Mouse (Mus musculus): ENCODE results near the gene Ruvbl1.

Ruvbl1 gene

GRCm38 (mm10) chr6:88493712-88494111 is 28.5 kb downstream of the Ruvbl1 start:
- no peak for DNase-seq (ENCODE audit: low spot score in 2 of 2)

GRCm38 (mm10) chr6:88499481-88500404 is 34.5 kb downstream of the Ruvbl1 start:
- DNase-seq (ENCODE audit: low spot score in 2 of 2) = peak; percentile 50 to 73

- no peak for DNase-seq (ENCODE audit: low spot score in 2 of 2)
Measured at GRCm38 (mm10) chr6:88500405-88500767, 35.2 kb downstream of the Ruvbl1 start.

GRCm38 (mm10) chr6:88502030-88502970 is 37.1 kb downstream of the Ruvbl1 start:
- no peak for DNase-seq (ENCODE audit: low spot score in 2 of 2)

GRCm38 (mm10) chr6:88503044-88503443 is 37.8 kb downstream of the Ruvbl1 start:
- DNase-seq (ENCODE audit: low spot score in 2 of 2) = no peak

- DNase-seq (ENCODE audit: low spot score in 2 of 2) = no peak
Measured at GRCm38 (mm10) chr6:88513984-88514383, 48.8 kb downstream of the Ruvbl1 start.

GRCm38 (mm10) chr6:88514546-88514945 is 49.3 kb downstream of the Ruvbl1 start:
- no peak for DNase-seq (ENCODE audit: low spot score in 2 of 2)

- DNase-seq (ENCODE audit: low spot score in 2 of 2) = no peak
Measured at GRCm38 (mm10) chr6:88515971-88516370, 50.8 kb downstream of the Ruvbl1 start.

GRCm38 (mm10) chr6:88516667-88517066 is 51.5 kb downstream of the Ruvbl1 start:
- DNase-seq (ENCODE audit: low spot score in 2 of 2) = no peak

GRCm38 (mm10) chr6:88517701-88518403 is 52.6 kb downstream of the Ruvbl1 start:
- DNase-seq (ENCODE audit: low spot score in 2 of 2) = peak in 1 of 2 experiments; percentile 34

- peak; percentile 94 to 95 for DNase-seq (ENCODE audit: low spot score in 2 of 2)
Measured at GRCm38 (mm10) chr6:88518404-88519263, 53.4 kb downstream of the Ruvbl1 start, which contains the start of gene Sec61a1. Gene Sec61a1 (minus strand): TSS chr6:88518905.

GRCm38 (mm10) chr6:88521821-88522220 is 56.6 kb downstream of the Ruvbl1 start:
- peak in 1 of 2 experiments; percentile 58 for DNase-seq (ENCODE audit: low spot score in 2 of 2)

GRCm38 (mm10) chr6:88522606-88523005 is 57.4 kb downstream of the Ruvbl1 start:
- peak in 1 of 2 experiments; percentile 44 for DNase-seq (ENCODE audit: low spot score in 2 of 2)

GRCm38 (mm10) chr6:88523043-88523442 is 57.8 kb downstream of the Ruvbl1 start:
- no peak for DNase-seq (ENCODE audit: low spot score in 2 of 2)

GRCm38 (mm10) chr6:88523451-88523850 is 58.2 kb downstream of the Ruvbl1 start:
- peak in 1 of 2 experiments; percentile 53 for DNase-seq (ENCODE audit: low spot score in 2 of 2)

GRCm38 (mm10) chr6:88524056-88524455 is 58.8 kb downstream of the Ruvbl1 start:
- peak in 1 of 2 experiments; percentile 23 for DNase-seq (ENCODE audit: low spot score in 2 of 2)

GRCm38 (mm10) chr6:88530306-88530705 is 65.1 kb downstream of the Ruvbl1 start:
- peak in 1 of 2 experiments; percentile 34 for DNase-seq (ENCODE audit: low spot score in 2 of 2)

GRCm38 (mm10) chr6:88540093-88540755 is 75.0 kb downstream of the Ruvbl1 start:
- no peak for DNase-seq (ENCODE audit: low spot score in 2 of 2)

- DNase-seq (ENCODE audit: low spot score in 2 of 2) = peak in 1 of 2 experiments; percentile 1
Measured at GRCm38 (mm10) chr6:88544241-88544640, 79.0 kb downstream of the Ruvbl1 start.
